Mouse (Mus musculus): ENCODE results near the gene Ssr4. TPM values are rescaled to one million over a fixed set of nuclear protein-coding genes. Genes with fewer than 3 reads are reported as not detected.

The Ssr4 gene
- total RNA-seq, 4 experiments from 2014 or later = 75.9 to 94.2 (median 84.8) TPM

- no peak for DNase-seq (ENCODE audit: low spot score)
Measured at GRCm38 (mm10) chrX:73805814-73806213, 19.0 kb downstream of the Ssr4 start.

- DNase-seq (ENCODE audit: low spot score) = no peak
Measured at GRCm38 (mm10) chrX:73815072-73815471, 28.2 kb downstream of the Ssr4 start.

GRCm38 (mm10) chrX:73816596-73817314 is 29.9 kb downstream of the Ssr4 start:
- DNase-seq (ENCODE audit: low spot score) = no peak

GRCm38 (mm10) chrX:73823747-73824146 is 36.9 kb downstream of the Ssr4 start:
- DNase-seq (ENCODE audit: low spot score) = no peak

GRCm38 (mm10) chrX:73824185-73825151 is 37.6 kb downstream of the Ssr4 start, which contains the start of gene Pdzd4:
Gene Pdzd4, minus strand, starts transcription at chrX:73824969.
- peak; percentile 3 for DNase-seq (ENCODE audit: low spot score)

- no peak for DNase-seq (ENCODE audit: low spot score)
Measured at GRCm38 (mm10) chrX:73835731-73836130, 48.9 kb downstream of the Ssr4 start.

- no peak for DNase-seq (ENCODE audit: low spot score)
Measured at GRCm38 (mm10) chrX:73836691-73837090, 49.9 kb downstream of the Ssr4 start.

Other genes with a start within 250 kb of the Ssr4 start
- gene Dusp9, start 147.6 kb upstream of the Ssr4 start, total RNA-seq (2022) = under 1 TPM in 1 of 4 experiments, not detected in 3; 0.19 TPM
- 1 to 10 TPM; 5.2 to 9.5 (median 8.1) TPM for gene Pnck, start 126.9 kb upstream of the Ssr4 start, total RNA-seq (2022)
- gene Slc6a8, start 113.9 kb upstream of the Ssr4 start, total RNA-seq (2022) = 100 to 1,000 TPM; 157 to 195 (median 180) TPM
- 10 to 100 TPM; 65.8 to 86.6 (median 78.8) TPM for gene Bcap31, start 70.9 kb upstream of the Ssr4 start, total RNA-seq (2022)
- 10 to 100 TPM; 26.6 to 29.7 (median 28.2) TPM for gene Abcd1, start 70.4 kb upstream of the Ssr4 start, total RNA-seq (2022)
- 1 to 10 TPM; 1.6 to 1.9 (median 1.7) TPM for gene Plxnb3, start 29.9 kb upstream of the Ssr4 start, total RNA-seq (2022)
- 10 to 100 TPM; 23.9 to 31.6 (median 30.8) TPM for gene Srpk3, start 12.6 kb upstream of the Ssr4 start, total RNA-seq (2022)
- gene Idh3g, start 131 bp upstream of the Ssr4 start, total RNA-seq (2022) = 100 to 1,000 TPM; 702 to 775 (median 723) TPM
- 1 to 10 TPM; 1.2 to 1.7 (median 1.6) TPM for gene Pdzd4, start 37.9 kb downstream of the Ssr4 start, total RNA-seq (2022)
- not detected for gene Avpr2, start 105.1 kb downstream of the Ssr4 start, total RNA-seq (2022)
- 1 to 10 TPM; 3.3 to 5.3 (median 4.2) TPM for gene L1cam, start 109.1 kb downstream of the Ssr4 start, total RNA-seq (2022)
- gene Arhgap4, start 134.8 kb downstream of the Ssr4 start, total RNA-seq (2022) = 1 to 10 TPM in 2 of 4 experiments, under 1 TPM in 2; 0.47 to 2.9 (median 1.3) TPM
- gene Naa10, start 134.9 kb downstream of the Ssr4 start, total RNA-seq (2022) = 10 to 100 TPM; 46.4 to 59.7 (median 56.5) TPM
- gene Renbp, start 143.8 kb downstream of the Ssr4 start, total RNA-seq (2022) = 1 to 10 TPM; 4.9 to 7.5 (median 6.1) TPM
- gene Hcfc1, start 179.3 kb downstream of the Ssr4 start, total RNA-seq (2022) = 10 to 100 TPM; 36.7 to 39.7 (median 39.7) TPM
- 10 to 100 TPM; 56.3 to 66.4 (median 60.9) TPM for gene Irak1, start 236.9 kb downstream of the Ssr4 start, total RNA-seq (2022)

Data from heart, adult 8-10 months (tissue).